Mouse (Mus musculus): ENCODE data around the gene Cd300c. TPM values are rescaled to one million over a fixed set of nuclear protein-coding genes. Genes with fewer than 3 reads are reported as not detected.

The Cd300c gene
- polyA plus RNA-seq (2012; fragmentation: generic; extraction: Trizol), result not detected

DNA sequence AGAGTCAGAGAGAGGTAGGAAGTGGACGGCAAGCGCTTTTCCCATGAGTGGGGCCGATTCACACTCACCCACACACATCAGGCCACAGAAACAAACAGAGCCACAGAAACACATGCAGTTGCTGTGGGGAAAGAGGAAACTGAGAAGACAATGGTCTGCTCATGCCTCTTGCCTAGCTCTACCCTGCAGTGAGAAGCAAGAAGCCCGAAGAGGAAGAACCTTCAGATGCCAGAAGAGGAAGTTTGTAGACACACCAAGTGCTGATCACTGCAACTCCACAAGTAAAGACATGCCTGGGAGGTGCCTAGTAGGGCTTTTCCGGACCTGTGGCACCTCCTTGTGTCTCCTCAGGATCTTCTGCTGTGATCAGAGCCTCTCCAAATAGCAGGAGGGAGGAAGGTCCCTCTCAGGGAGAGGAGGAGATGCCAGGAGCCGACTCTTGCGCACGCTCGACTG is at the start of gene Cd300c:
Cd300c (minus strand) TSS at position 406 of the 456 bp plus-strand sequence.

DNA sequence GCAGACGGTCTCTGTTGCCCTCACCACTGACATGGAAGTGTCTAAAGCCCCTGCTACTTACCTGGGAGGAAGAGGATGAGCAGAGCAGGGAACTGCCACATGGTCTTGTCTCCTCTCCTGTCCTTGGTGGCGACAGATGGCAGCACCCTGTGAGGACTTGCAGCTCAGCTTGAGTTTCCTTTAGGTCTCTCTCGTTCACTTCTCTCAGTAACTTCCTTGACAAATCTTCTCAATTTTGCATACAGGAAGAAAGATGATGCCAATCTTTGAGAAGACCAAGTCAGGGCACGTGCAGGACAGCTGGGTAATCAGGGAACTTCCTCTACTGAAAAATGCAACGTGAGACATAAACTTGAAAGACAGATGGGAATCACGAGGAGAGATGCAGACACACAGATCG is 47.1 kb upstream of the Cd300c start, which contains the start of gene Cd300ld2:
Cd300ld2 (minus strand) TSS at position 101 of the 400 bp plus-strand sequence.

DNA sequence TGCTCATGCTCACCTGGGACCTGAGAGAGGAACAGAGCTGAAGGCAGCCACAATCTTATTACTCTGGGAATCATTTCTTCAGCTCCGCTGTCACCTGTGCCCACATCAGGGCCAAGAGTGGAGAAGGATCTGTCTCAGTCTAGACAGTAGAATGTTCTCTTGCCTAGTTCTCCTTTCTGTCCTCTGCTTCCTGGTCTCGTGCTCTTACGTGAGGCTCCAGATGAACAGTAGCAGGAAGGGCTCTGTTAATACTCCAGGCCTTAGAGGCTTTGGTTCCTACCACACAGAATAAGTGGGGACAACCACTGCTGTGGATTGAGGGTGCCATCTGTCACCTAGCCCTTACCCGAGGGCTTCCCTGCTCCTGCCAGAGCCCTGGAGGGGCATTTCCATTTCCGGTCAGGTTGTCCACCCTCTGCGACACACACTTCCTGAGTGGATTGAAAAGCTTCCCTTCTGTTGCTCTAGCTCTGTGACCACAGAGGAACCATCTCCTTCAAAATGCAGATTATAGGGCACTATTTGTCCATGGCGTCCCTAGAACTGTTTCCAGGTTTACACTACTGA is 32.6 kb upstream of the Cd300c start, which contains the start of gene Cd300c2:
Cd300c2 (minus strand) TSS at position 407 of the 567 bp plus-strand sequence.

GRCm38 (mm10) chr11:114989793-114990192 is 20.8 kb upstream of the Cd300c start, which contains the start of gene Cd300ld:
TSS of gene Cd300ld (minus strand) at chr11:114989922.

GRCm38 (mm10) chr11:114934144-114934543 is 34.8 kb downstream of the Cd300c start, which contains the start of gene Cd300lb:
TSS of gene Cd300lb (minus strand) at chr11:114934386.

Other genes starting within 250 kb of the Cd300c start
- gene Dnaic2, start 241.7 kb downstream of the Cd300c start, polyA plus RNA-seq (2012; fragmentation: generic; extraction: Trizol), result 1 to 10 TPM in 1 of 2 experiments, under 1 TPM in 1; 0.15 to 6.6 TPM
- gene Kif19a, start 203.8 kb downstream of the Cd300c start, polyA plus RNA-seq (2012; fragmentation: generic; extraction: Trizol), result under 1 TPM in 1 of 2 experiments, not detected in 1; 0.06 TPM
- gene Btbd17, start 173.2 kb downstream of the Cd300c start, polyA plus RNA-seq (2012; fragmentation: generic; extraction: Trizol), result under 1 TPM in 1 of 2 experiments, not detected in 1; 0.70 TPM
- not detected for gene Gpr142, start 170.2 kb downstream of the Cd300c start, polyA plus RNA-seq (2012; fragmentation: generic; extraction: Trizol)
- gene Gprc5c, start 118.0 kb downstream of the Cd300c start, polyA plus RNA-seq (2012; fragmentation: generic; extraction: Trizol), result not detected
- not detected for gene Cd300a, start 79.1 kb downstream of the Cd300c start, polyA plus RNA-seq (2012; fragmentation: generic; extraction: Trizol)
- under 1 TPM; 0.04 to 0.23 TPM for gene Cd300lb, start 34.8 kb downstream of the Cd300c start, polyA plus RNA-seq (2012; fragmentation: generic; extraction: Trizol)
- gene Cd300ld, start 20.8 kb upstream of the Cd300c start, polyA plus RNA-seq (2012; fragmentation: generic; extraction: Trizol), result not detected
- not detected for gene Cd300c2, start 32.7 kb upstream of the Cd300c start, polyA plus RNA-seq (2012; fragmentation: generic; extraction: Trizol)
- gene Cd300ld2, start 47.0 kb upstream of the Cd300c start, polyA plus RNA-seq (2012; fragmentation: generic; extraction: Trizol), result not detected
- not detected for gene Cd300ld4, start 57.9 kb upstream of the Cd300c start, polyA plus RNA-seq (2012; fragmentation: generic; extraction: Trizol)
- not detected for gene Cd300ld5, start 68.6 kb upstream of the Cd300c start, polyA plus RNA-seq (2012; fragmentation: generic; extraction: Trizol)
- gene Cd300ld3, start 79.3 kb upstream of the Cd300c start, polyA plus RNA-seq (2012; fragmentation: generic; extraction: Trizol), result not detected
- not detected for gene Cd300e, start 93.0 kb upstream of the Cd300c start, polyA plus RNA-seq (2012; fragmentation: generic; extraction: Trizol)
- gene Rab37, start 122.3 kb upstream of the Cd300c start, polyA plus RNA-seq (2012; fragmentation: generic; extraction: Trizol), result under 1 TPM; 0.01 to 0.07 TPM
- gene Cd300lf, start 164.8 kb upstream of the Cd300c start, polyA plus RNA-seq (2012; fragmentation: generic; extraction: Trizol), result not detected
- 10 to 100 TPM; 13.5 to 58.4 TPM for gene Slc9a3r1, start 194.2 kb upstream of the Cd300c start, polyA plus RNA-seq (2012; fragmentation: generic; extraction: Trizol)
- gene Tmem104, start 218.3 kb upstream of the Cd300c start, polyA plus RNA-seq (2012; fragmentation: generic; extraction: Trizol), result 1 to 10 TPM; 3.2 to 9.7 TPM
- 10 to 100 TPM; 19.1 to 27.4 TPM for gene Nat9, start 218.7 kb upstream of the Cd300c start, polyA plus RNA-seq (2012; fragmentation: generic; extraction: Trizol)

Measured in C3H10T1/2 (cell line).